Mouse (Mus musculus): ENCODE measurements around the gene Agbl4.

The Agbl4 gene

GRCm38 (mm10) chr4:111683843-111684242 lies 1286.4 kb downstream of the Agbl4 start:
- DNase-seq, result no peak

- no peak for DNase-seq
Observed at GRCm38 (mm10) chr4:111685951-111686350, 1288.5 kb downstream of the Agbl4 start.

- no peak for DNase-seq
Observed at GRCm38 (mm10) chr4:111686951-111687350, 1289.5 kb downstream of the Agbl4 start.

- DNase-seq, result peak; percentile 25
Observed at GRCm38 (mm10) chr4:111687613-111688012, 1290.2 kb downstream of the Agbl4 start.

DNA sequence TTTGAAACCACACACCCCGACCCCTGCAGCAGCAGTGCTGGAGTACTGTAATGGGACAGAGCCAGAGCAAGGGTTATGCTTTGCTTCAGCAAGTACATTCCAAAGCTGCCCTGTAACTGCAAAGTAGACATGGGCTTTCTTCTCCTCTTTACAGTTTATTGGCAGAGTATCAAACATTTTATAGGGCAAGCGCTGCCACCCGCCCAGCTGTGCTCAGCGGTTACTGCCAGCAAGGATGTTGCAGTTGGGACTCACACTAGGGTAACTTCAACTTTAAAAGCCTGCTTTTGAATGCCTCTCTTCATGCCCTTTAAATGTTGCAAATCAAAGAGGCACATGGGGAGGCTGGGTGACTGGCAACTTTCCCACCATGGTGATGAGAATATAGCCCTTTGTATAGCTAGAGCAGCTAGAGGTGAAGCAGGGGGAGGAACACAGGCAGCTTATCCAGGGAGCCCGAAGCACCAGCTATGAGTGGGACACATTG lies 1293.6 kb downstream of the Agbl4 start:
- no peak for DNase-seq

DNA sequence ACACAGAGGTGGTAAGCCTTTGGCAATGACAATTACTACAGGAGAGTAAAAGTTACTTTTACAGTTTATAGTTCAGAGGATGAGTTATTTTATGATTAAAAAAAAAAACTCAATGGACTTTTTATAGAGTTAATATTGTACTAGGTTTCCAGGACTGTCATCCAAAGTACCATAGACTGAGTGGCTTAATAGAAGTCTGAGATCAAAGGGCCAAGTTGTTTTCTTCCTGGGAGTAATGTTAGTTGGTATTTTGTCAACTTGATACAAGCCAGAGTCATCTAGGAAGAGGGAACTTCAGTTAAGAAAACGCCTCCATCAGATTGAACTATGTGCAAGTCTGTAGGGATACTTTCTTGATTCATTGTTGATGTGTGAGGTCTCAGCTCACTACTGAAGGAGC lies 1303.9 kb downstream of the Agbl4 start:
- no peak for DNase-seq

DNA sequence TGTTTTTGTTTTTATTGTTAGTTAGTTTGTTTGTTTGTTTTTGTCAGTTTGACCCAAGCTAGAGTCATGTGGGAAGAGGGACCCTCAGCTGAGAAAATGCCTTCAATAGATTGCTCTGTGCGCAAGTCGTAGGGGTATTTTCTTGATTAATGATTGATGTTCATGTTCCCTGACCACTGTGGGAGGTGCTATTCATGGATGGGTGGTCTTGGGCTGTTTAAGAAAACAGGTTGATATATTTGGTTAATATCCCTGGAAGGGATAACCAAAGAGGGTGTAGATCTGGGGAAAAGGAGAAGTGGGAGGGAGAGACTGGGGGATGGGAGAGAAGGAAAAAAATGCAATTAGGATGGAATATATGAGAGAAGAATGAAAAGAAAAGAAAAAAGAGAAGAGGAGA lies 1306.7 kb downstream of the Agbl4 start:
- no peak for DNase-seq

DNA sequence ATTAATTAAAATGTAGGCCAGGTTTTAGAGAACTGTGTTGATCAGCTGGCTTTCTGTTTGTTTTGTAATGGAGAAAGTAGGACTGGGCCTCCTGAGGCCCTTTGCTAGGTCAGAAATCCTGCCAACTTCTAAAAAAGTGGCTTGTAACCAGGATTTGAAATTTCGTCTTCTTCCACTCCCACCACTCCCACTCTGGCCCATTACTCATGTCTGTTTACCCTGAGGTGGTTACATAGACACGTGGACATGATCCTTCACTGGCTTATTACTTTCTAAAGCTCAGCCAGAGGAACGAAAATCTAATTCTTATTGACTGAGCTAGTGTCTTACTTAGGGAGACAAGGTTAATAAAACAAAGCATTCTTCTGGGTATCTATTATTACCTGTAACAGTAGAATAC lies 1307.5 kb downstream of the Agbl4 start:
- no peak for DNase-seq
